Mouse (Mus musculus): ENCODE data around the gene Vti1b. TPM values are rescaled to one million over a fixed set of nuclear protein-coding genes. Genes with fewer than 3 reads are reported as not detected.

The Vti1b gene
- polyA plus RNA-seq, 1 experiment: 66.4 TPM

- no peaks in the 10 kb centered on the region for H3K36me3 ChIP-seq (ENCODE audit: control insufficient read depth, insufficient read depth)
- H3ac ChIP-seq (ENCODE audit: control insufficient read depth, insufficient read length, low read depth): no peak overlapping the region
- H3K4me3 ChIP-seq (ENCODE audit: insufficient read depth, poor library complexity, severe bottlenecking): no peak overlapping the region
- no peaks in the 10 kb centered on the region for H3K79me3 ChIP-seq (ENCODE audit: low read depth)
- TF ChIP-seq USF1 (IDR thresholded peaks at IDR 0.05; ENCODE audit: low read depth): no peak
- no peak for TF ChIP-seq MYOD1 (IDR thresholded peaks at IDR 0.05; ENCODE audit: control insufficient read depth, insufficient read length, low read depth)
- TF ChIP-seq MAX (IDR thresholded peaks at IDR 0.05): no peak
- no peak for TF ChIP-seq MYOG (IDR thresholded peaks at IDR 0.05; ENCODE audit: control insufficient read depth, extremely low read depth, insufficient read length)
- no peak for TF ChIP-seq CTCF (IDR thresholded peaks at IDR 0.05; ENCODE audit: control insufficient read depth, insufficient read depth, insufficient read length)
- TF ChIP-seq FOSL1 (IDR thresholded peaks at IDR 0.05; ENCODE audit: insufficient read depth, low read length, poor library complexity, severe bottlenecking): no peak
- no peak for TF ChIP-seq CEBPB (IDR thresholded peaks at IDR 0.05; ENCODE audit: low read depth)
- no peaks in the 10 kb centered on the region for H3K27me3 ChIP-seq (ENCODE audit: control insufficient read depth, insufficient read depth, insufficient read length)
- H3K79me2 ChIP-seq (ENCODE audit: control insufficient read depth, insufficient read depth): no peaks in the 10 kb centered on the region
These were observed 53.5 kb downstream of the Vti1b start for GRCm38 (mm10) chr12:79118991-79119390.

Other genes with a start within 250 kb of the Vti1b start
- 0.59 TPM for gene Tmem229b, start 165.0 kb downstream of the Vti1b start, polyA plus RNA-seq (2012; fragmentation: generic; extraction: Trizol)
- gene Plekhh1, start 143.5 kb downstream of the Vti1b start, polyA plus RNA-seq (2012; fragmentation: generic; extraction: Trizol): 1.1 TPM
- gene Pigh, start 83.0 kb downstream of the Vti1b start, polyA plus RNA-seq (2012; fragmentation: generic; extraction: Trizol): 2.7 TPM
- 0.15 TPM for gene Arg2, start 41.9 kb downstream of the Vti1b start, polyA plus RNA-seq (2012; fragmentation: generic; extraction: Trizol)
- gene Rdh11, start 19.6 kb upstream of the Vti1b start, polyA plus RNA-seq (2012; fragmentation: generic; extraction: Trizol): 14.0 TPM
- gene Rdh12, start 36.2 kb upstream of the Vti1b start, polyA plus RNA-seq (2012; fragmentation: generic; extraction: Trizol): 0.23 TPM
- gene Zfyve26, start 123.6 kb upstream of the Vti1b start, polyA plus RNA-seq (2012; fragmentation: generic; extraction: Trizol): 6.4 TPM
- gene Rad51b, start 124.6 kb upstream of the Vti1b start, polyA plus RNA-seq (2012; fragmentation: generic; extraction: Trizol): 1.3 TPM

Data from C2C12 (cell line).